Mouse (Mus musculus) heart, adult 11 months (tissue): ENCODE measurements around the gene Gm20388.
A peak's percentile ranks its signal among the peaks of the same experiment; 100 is the strongest.
"Not testable (repeated sequence)": the region's sequence is repeated elsewhere in the genome, so short reads cannot be mapped to it uniquely, and the experiment has no call there.

Source experiments
- DNase-seq: peaks from one replicate; pipeline ENCODE4 v3.0.0; 2022

Gene Gm20388

GRCm38 (mm10) chr8:123062721-123063120 is 3152.1 kb downstream of the Gm20388 start, which contains the start of gene Spg7:
Gene Spg7, plus strand, starts transcription at chr8:123062942.
- no peak for DNase-seq

- no peak for DNase-seq
Measured at GRCm38 (mm10) chr8:123064072-123064471, 3153.4 kb downstream of the Gm20388 start.

- DNase-seq: no peak
Measured at GRCm38 (mm10) chr8:123064809-123065213, 3154.2 kb downstream of the Gm20388 start.

- DNase-seq: peak; percentile 100
Measured at GRCm38 (mm10) chr8:123065214-123066100, 3154.8 kb downstream of the Gm20388 start.

- DNase-seq: no peak
Measured at GRCm38 (mm10) chr8:123066101-123066683, 3155.6 kb downstream of the Gm20388 start.

GRCm38 (mm10) chr8:123071176-123071575 is 3160.5 kb downstream of the Gm20388 start:
- no peak for DNase-seq

- DNase-seq: no peak
Measured at GRCm38 (mm10) chr8:123077213-123077612, 3166.6 kb downstream of the Gm20388 start.

- DNase-seq: no peak
Measured at GRCm38 (mm10) chr8:123082993-123083392, 3172.4 kb downstream of the Gm20388 start.

- DNase-seq: no peak
Measured at GRCm38 (mm10) chr8:123083610-123084009, 3173.0 kb downstream of the Gm20388 start.

GRCm38 (mm10) chr8:123087289-123087688 is 3176.6 kb downstream of the Gm20388 start:
- DNase-seq: no peak

GRCm38 (mm10) chr8:123097216-123097615 is 3186.6 kb downstream of the Gm20388 start:
- no peak for DNase-seq

GRCm38 (mm10) chr8:123097786-123098584 is 3187.3 kb downstream of the Gm20388 start:
- no peak for DNase-seq

GRCm38 (mm10) chr8:123100288-123100687 is 3189.6 kb downstream of the Gm20388 start:
- DNase-seq: no peak

GRCm38 (mm10) chr8:123101244-123101643 is 3190.6 kb downstream of the Gm20388 start:
- no peak for DNase-seq

GRCm38 (mm10) chr8:123101735-123102685 is 3191.4 kb downstream of the Gm20388 start, which contains the start of gene Rpl13:
Gene Rpl13, plus strand, starts transcription at chr8:123102350.
- peak; percentile 100 for DNase-seq

GRCm38 (mm10) chr8:123102855-123103254 is 3192.2 kb downstream of the Gm20388 start:
- DNase-seq: not testable (repeated sequence)

GRCm38 (mm10) chr8:123103285-123103684 is 3192.6 kb downstream of the Gm20388 start:
- DNase-seq: no peak

- no peak for DNase-seq
Measured at GRCm38 (mm10) chr8:123104046-123104767, 3193.6 kb downstream of the Gm20388 start.

GRCm38 (mm10) chr8:123105553-123106326 is 3195.1 kb downstream of the Gm20388 start:
- DNase-seq: no peak

- no peak for DNase-seq
Measured at GRCm38 (mm10) chr8:123106531-123106930, 3195.9 kb downstream of the Gm20388 start.
